Mouse (Mus musculus): ENCODE measurements at regions not wholly inside any gene's neighbourhood (a gene's known extent, or its start where the extent isn't known, plus 50 kb on each side); places are given as distances from the start of the nearest gene placed in this dataset.
"Not testable (repeated sequence)": the region's sequence is repeated elsewhere in the genome, so short reads cannot be mapped to it uniquely, and the experiment has no call there.

GRCm38 (mm10) chr5:102180250-102180649 lies 110.5 kb upstream of the Wdfy3 start:
- peak; percentile 26; the same call in 1 of the 2 replicates for TF ChIP-seq POLR2A (IDR thresholded peaks at IDR 0.05; ENCODE audit: control insufficient read depth, low read depth, low read length)
- TF ChIP-seq CTCF (IDR thresholded peaks at IDR 0.05; ENCODE audit: control insufficient read depth, insufficient read depth, insufficient replicate concordance, low read depth, low read length), result no peak
- H3K27me3 ChIP-seq (ENCODE audit: control insufficient read depth, insufficient read depth, low read length), result no peaks in the 10 kb centered on the region
- H3K27ac ChIP-seq (ENCODE audit: control insufficient read depth, insufficient read depth, low read depth, low read length), result no peak overlapping the region

DNA sequence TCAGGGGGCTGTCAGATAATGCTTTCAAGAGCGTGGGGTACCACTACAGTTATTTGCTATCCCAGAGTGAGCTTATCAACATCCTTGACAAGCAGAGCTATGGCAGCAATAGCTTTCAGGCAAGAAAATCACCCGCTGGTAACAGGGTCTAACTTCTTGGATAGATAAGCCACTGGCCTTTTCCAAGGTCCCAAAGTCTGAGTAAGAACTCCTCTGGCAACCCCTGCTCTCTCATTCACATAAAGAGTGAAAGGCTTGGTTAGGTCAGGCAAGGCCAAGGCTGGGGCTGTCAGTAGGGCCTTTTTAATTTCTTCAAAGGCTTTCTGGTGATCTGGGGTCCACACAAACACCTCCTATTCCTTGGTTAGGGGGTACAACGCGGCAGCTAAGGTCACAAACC lies 119.2 kb upstream of the Wdfy3 start:
- H3K27ac ChIP-seq (ENCODE audit: control insufficient read depth, insufficient read depth, low read depth, low read length); H3K36me3 ChIP-seq (ENCODE audit: control insufficient read depth, insufficient read depth, low read length); H3K27me3 ChIP-seq (ENCODE audit: control insufficient read depth, insufficient read depth, low read length); H3K4me1 ChIP-seq (ENCODE audit: control insufficient read depth, insufficient read depth, low read length); H3K4me3 ChIP-seq (ENCODE audit: control insufficient read depth, low read depth, low read length): not testable (repeated sequence)

More at GRCm38 (mm10) chr5:102180250-102180649, 110.5 kb upstream of the Wdfy3 start:
- Histone ChIP-seq H3K4me3 (ENCODE audit: control insufficient read depth, low read depth, low read length) (peak overlapping the region; percentile 80), H3K4me1 (ENCODE audit: control insufficient read depth, insufficient read depth, low read length) (peaks cover 3% of the 10 kb centered on the region), H3K36me3 (ENCODE audit: control insufficient read depth, insufficient read depth, low read length) (no peaks in the 10 kb centered on the region)

DNA sequence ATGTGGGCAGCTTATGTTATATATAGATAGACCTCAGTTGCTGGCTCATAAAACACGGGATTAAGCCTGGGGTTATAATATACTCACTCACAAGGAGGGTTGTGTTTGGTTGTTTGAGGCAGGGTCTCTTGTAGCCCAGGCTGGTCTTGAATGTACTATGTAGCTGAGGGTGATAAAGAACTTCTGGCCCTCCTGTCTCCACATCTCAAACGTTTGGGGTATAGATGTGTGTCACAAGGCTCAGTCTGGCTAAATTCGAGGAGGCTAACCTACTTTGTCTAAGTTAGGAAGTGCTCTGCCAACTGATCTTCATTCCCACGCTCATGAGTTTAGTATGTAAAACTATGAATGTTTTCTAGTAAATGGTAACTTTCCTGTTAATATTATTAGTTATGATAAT lies 136.7 kb upstream of the Wdfy3 start:
- no peaks in the 10 kb centered on the region for H3K36me3 ChIP-seq (ENCODE audit: control insufficient read depth, insufficient read depth, low read length)
- no peak overlapping the region for H3K4me3 ChIP-seq (ENCODE audit: control insufficient read depth, low read depth, low read length)
- H3K27me3 ChIP-seq (ENCODE audit: control insufficient read depth, insufficient read depth, low read length), result no peaks in the 10 kb centered on the region
- no peaks in the 10 kb centered on the region for H3K4me1 ChIP-seq (ENCODE audit: control insufficient read depth, insufficient read depth, low read length)
- H3K27ac ChIP-seq (ENCODE audit: control insufficient read depth, insufficient read depth, low read depth, low read length), result no peak overlapping the region
- TF ChIP-seq POLR2A (IDR thresholded peaks at IDR 0.05; ENCODE audit: control insufficient read depth, low read depth, low read length) (no peak), CTCF (IDR thresholded peaks at IDR 0.05; ENCODE audit: control insufficient read depth, insufficient read depth, insufficient replicate concordance, low read depth, low read length) (no peak)

DNA sequence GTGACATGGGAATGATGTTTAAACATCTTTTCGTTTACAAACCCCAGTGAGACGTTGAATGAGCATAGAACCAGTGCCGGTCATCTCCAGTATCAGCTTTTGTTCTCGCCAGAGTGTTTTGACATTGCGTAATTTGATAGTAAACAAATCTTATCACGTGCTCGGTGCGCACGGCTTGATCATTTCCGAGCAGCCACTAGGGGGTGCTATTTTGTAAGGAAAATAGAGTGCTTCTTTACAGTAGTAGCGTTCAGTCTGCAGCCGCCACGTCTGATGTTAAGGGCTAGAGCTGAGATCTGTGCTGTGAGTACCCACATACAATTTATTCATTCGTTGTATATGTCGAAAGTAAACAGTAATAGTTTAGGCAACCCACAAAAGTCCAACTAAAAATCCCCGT lies 137.2 kb upstream of the Wdfy3 start:
- H3K4me1 ChIP-seq (ENCODE audit: control insufficient read depth, insufficient read depth, low read length), result no peaks in the 10 kb centered on the region
- no peak overlapping the region for H3K4me3 ChIP-seq (ENCODE audit: control insufficient read depth, low read depth, low read length)
- TF ChIP-seq CTCF (IDR thresholded peaks at IDR 0.05; ENCODE audit: control insufficient read depth, insufficient read depth, insufficient replicate concordance, low read depth, low read length) (peak; percentile 70; the same call in 1 of the 2 replicates), POLR2A (IDR thresholded peaks at IDR 0.05; ENCODE audit: control insufficient read depth, low read depth, low read length) (no peak)
- no peaks in the 10 kb centered on the region for H3K36me3 ChIP-seq (ENCODE audit: control insufficient read depth, insufficient read depth, low read length)
- H3K27me3 ChIP-seq (ENCODE audit: control insufficient read depth, insufficient read depth, low read length), result no peaks in the 10 kb centered on the region
- H3K27ac ChIP-seq (ENCODE audit: control insufficient read depth, insufficient read depth, low read depth, low read length), result no peak overlapping the region

DNA sequence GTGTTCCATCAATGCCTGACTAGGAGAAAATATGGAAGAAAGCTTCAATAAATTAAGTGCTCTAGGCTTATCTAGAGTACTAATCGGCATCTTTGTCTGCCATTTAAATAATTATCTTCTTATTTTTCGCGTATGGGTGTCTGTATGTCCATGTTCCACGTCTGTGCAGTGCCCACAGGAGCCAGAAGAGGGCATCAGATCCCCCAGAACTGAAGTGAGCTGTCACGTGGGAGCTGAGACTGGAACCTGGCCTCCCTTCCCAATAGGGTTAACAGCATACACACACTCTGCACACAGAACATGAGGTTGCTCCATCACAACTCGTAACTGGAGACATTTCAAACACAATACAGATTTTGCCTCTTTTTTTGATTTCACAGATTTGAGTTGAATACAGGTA lies 143.4 kb upstream of the Wdfy3 start:
- Histone ChIP-seq H3K36me3 (ENCODE audit: control insufficient read depth, insufficient read depth, low read length) (no peaks in the 10 kb centered on the region), H3K4me1 (ENCODE audit: control insufficient read depth, insufficient read depth, low read length) (peaks cover 9% of the 10 kb centered on the region), H3K27me3 (ENCODE audit: control insufficient read depth, insufficient read depth, low read length) (no peaks in the 10 kb centered on the region), H3K27ac (ENCODE audit: control insufficient read depth, insufficient read depth, low read depth, low read length) (no peak overlapping the region), H3K4me3 (ENCODE audit: control insufficient read depth, low read depth, low read length) (no peak overlapping the region)
- TF ChIP-seq POLR2A (IDR thresholded peaks at IDR 0.05; ENCODE audit: control insufficient read depth, low read depth, low read length) (no peak), CTCF (IDR thresholded peaks at IDR 0.05; ENCODE audit: control insufficient read depth, insufficient read depth, insufficient replicate concordance, low read depth, low read length) (peak; percentile 62; the same call in 1 of the 2 replicates)

DNA sequence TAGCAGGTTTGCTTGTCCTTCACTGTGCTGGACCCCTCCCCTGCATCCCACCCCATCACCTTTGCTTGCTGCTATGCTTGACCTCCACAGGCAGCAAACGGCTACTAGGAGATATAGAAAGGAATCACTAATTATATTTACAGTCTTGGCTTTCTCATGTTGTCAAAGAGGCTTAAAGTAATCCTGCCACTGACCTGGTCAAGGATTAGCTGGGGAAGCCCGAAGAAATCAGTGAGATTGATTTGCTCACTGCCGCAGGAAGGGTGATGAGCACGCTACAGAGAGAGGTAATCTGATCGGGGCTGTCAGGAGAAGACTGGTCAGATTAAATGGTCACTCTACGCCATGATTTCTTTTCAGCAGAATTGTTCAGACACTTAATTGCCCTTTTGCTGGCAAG lies 157.4 kb upstream of the Wdfy3 start:
- no peaks in the 10 kb centered on the region for H3K4me1 ChIP-seq (ENCODE audit: control insufficient read depth, insufficient read depth, low read length)
- no peak overlapping the region for H3K4me3 ChIP-seq (ENCODE audit: control insufficient read depth, low read depth, low read length)
- TF ChIP-seq POLR2A (IDR thresholded peaks at IDR 0.05; ENCODE audit: control insufficient read depth, low read depth, low read length), result no peak
- TF ChIP-seq CTCF (IDR thresholded peaks at IDR 0.05; ENCODE audit: control insufficient read depth, insufficient read depth, insufficient replicate concordance, low read depth, low read length), result no peak
- no peak overlapping the region for H3K27ac ChIP-seq (ENCODE audit: control insufficient read depth, insufficient read depth, low read depth, low read length)
- no peaks in the 10 kb centered on the region for H3K27me3 ChIP-seq (ENCODE audit: control insufficient read depth, insufficient read depth, low read length)
- H3K36me3 ChIP-seq (ENCODE audit: control insufficient read depth, insufficient read depth, low read length), result no peaks in the 10 kb centered on the region

- H3K36me3 ChIP-seq (ENCODE audit: control insufficient read depth, insufficient read depth, low read length), result no peaks in the 10 kb centered on the region
- H3K27ac ChIP-seq (ENCODE audit: control insufficient read depth, insufficient read depth, low read depth, low read length), result no peak overlapping the region
- H3K4me1 ChIP-seq (ENCODE audit: control insufficient read depth, insufficient read depth, low read length), result no peaks in the 10 kb centered on the region
- H3K27me3 ChIP-seq (ENCODE audit: control insufficient read depth, insufficient read depth, low read length), result no peaks in the 10 kb centered on the region
- TF ChIP-seq POLR2A (IDR thresholded peaks at IDR 0.05; ENCODE audit: control insufficient read depth, low read depth, low read length), result no peak
- TF ChIP-seq CTCF (IDR thresholded peaks at IDR 0.05; ENCODE audit: control insufficient read depth, insufficient read depth, insufficient replicate concordance, low read depth, low read length), result no peak
- no peak overlapping the region for H3K4me3 ChIP-seq (ENCODE audit: control insufficient read depth, low read depth, low read length)
Measured at GRCm38 (mm10) chr5:102242614-102243013, 172.9 kb upstream of the Wdfy3 start.

- Histone ChIP-seq H3K36me3 (ENCODE audit: control insufficient read depth, insufficient read depth, low read length) (no peaks in the 10 kb centered on the region), H3K4me3 (ENCODE audit: control insufficient read depth, low read depth, low read length) (no peak overlapping the region), H3K27ac (ENCODE audit: control insufficient read depth, insufficient read depth, low read depth, low read length) (no peak overlapping the region), H3K4me1 (ENCODE audit: control insufficient read depth, insufficient read depth, low read length) (no peaks in the 10 kb centered on the region), H3K27me3 (ENCODE audit: control insufficient read depth, insufficient read depth, low read length) (no peaks in the 10 kb centered on the region)
- TF ChIP-seq POLR2A (IDR thresholded peaks at IDR 0.05; ENCODE audit: control insufficient read depth, low read depth, low read length) (no peak), CTCF (IDR thresholded peaks at IDR 0.05; ENCODE audit: control insufficient read depth, insufficient read depth, insufficient replicate concordance, low read depth, low read length) (no peak)
Measured at GRCm38 (mm10) chr5:102244706-102245105, 175.0 kb upstream of the Wdfy3 start.

All from testis, adult 2 months (tissue).